19 mouse cellular contexts compared by ENCODE assay signal in the genomic region with DNA sequence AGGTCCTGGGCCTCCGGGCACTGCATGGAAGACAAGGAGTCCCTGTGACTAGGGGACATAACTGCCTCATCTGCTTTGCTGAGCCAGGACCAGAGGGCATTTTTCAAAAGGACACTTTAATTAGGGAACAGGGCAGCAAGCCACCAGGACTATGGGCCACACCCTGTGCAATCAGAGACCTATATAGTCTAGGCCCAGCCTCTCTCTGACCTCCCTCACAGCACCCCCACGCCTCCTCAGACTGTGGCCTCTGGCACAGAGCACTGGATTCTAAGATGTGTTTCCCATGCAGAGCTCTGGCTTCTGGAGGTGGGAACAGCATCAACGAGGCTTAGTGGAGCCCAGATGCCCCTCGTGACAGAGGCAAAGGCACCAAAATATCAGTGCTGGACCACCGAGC. TPM values are rescaled to one million over a fixed set of nuclear protein-coding genes. Genes with fewer than 3 reads are reported as not detected.
DNase-seq lines count a peak whose midpoint lies in the region; ATAC-seq and TF ChIP-seq lines count a peak whose summit lies in the region.
"Had no signal": no experiment of that assay in that cellular context is flagged by ENCODE, and none has a peak within 500 bp of the region (broad histone marks: within the 10 kb centered on the region; RNA-seq: fewer than 3 reads in every experiment).

No protein-coding gene starts in this region.

- H3K9ac ChIP-seq in heart, embryonic 12.5 days = 0 out of 2 replicates have a peak overlapping the region, but pooled peaks have one; percentile 11
- peak overlapping the region; percentile 29; the same call in 1 of the 2 replicates for H3K9ac ChIP-seq in intestine, embryonic 16.5 days (ENCODE audit: low read depth, low read length)
- no peak overlapping the region for H3K9ac ChIP-seq in intestine, embryonic 15.5 days
- no peak overlapping the region for H3K9ac ChIP-seq in stomach, postnatal 0 days (ENCODE audit: low read length)
- no peak overlapping the region for H3K9ac ChIP-seq in midbrain, postnatal 0 days (replicated peaks; ENCODE audit: low read length, poor library complexity, severe bottlenecking)
- H3K9ac ChIP-seq: liver, postnatal 0 days had no signal

- peaks cover 89% of the 10 kb centered on the region for H3K4me1 ChIP-seq in heart, embryonic 12.5 days (replicated peaks)
- peaks cover 55% of the 10 kb centered on the region for H3K4me1 ChIP-seq in intestine, embryonic 16.5 days (ENCODE audit: control insufficient read depth, insufficient read depth, low read length)
- peaks cover 60% of the 10 kb centered on the region for H3K4me1 ChIP-seq in intestine, embryonic 15.5 days (replicated peaks)
- peaks cover 10% of the 10 kb centered on the region; the same call in 1 of the 2 replicates for H3K4me1 ChIP-seq in embryonic fibroblast, embryonic 13.5 days (ENCODE audit: control insufficient read depth, insufficient read depth, low read length)
- H3K4me1 ChIP-seq in stomach, postnatal 0 days (replicated peaks; ENCODE audit: control insufficient read depth, insufficient read depth) = peaks cover 5% of the 10 kb centered on the region
- H3K4me1 ChIP-seq in midbrain, postnatal 0 days (ENCODE audit: insufficient read depth, low read length) = no peaks in the 10 kb centered on the region
- H3K4me1 ChIP-seq: megakaryocyte, embryonic 14.5 days had no signal

- H3K4me2 ChIP-seq in heart, embryonic 12.5 days = no peak overlapping the region
- no peak overlapping the region for H3K4me2 ChIP-seq in intestine, embryonic 16.5 days (ENCODE audit: low read depth, low read length)
- H3K4me2 ChIP-seq in intestine, embryonic 15.5 days (replicated peaks) = no peak overlapping the region
- no peak overlapping the region for H3K4me2 ChIP-seq in stomach, postnatal 0 days (replicated peaks; ENCODE audit: low read depth)
- no peak overlapping the region for H3K4me2 ChIP-seq in midbrain, postnatal 0 days (ENCODE audit: low read depth, low read length, poor library complexity, severe bottlenecking)

- TF ChIP-seq EP300 in stomach, postnatal 0 days (optimal IDR thresholded peaks at IDR 0.05) = no peak

- no peak for TF ChIP-seq POLR2A in embryonic fibroblast, embryonic 13.5 days (IDR thresholded peaks at IDR 0.05; ENCODE audit: low read depth, low read length)

- peaks cover 2% of the 10 kb centered on the region; the same call in 1 of the 2 replicates for H3K36me3 ChIP-seq in heart, embryonic 12.5 days
- H3K36me3 ChIP-seq in intestine, embryonic 16.5 days (ENCODE audit: control insufficient read depth, insufficient read depth, low read length) = no peaks in the 10 kb centered on the region
- no peaks in the 10 kb centered on the region for H3K36me3 ChIP-seq in intestine, embryonic 15.5 days
- no peaks in the 10 kb centered on the region for H3K36me3 ChIP-seq in stomach, postnatal 0 days (ENCODE audit: control insufficient read depth, insufficient read depth, low read length)
- no peaks in the 10 kb centered on the region for H3K36me3 ChIP-seq in midbrain, postnatal 0 days (ENCODE audit: insufficient read depth, low read length)

- 56% methylated on average over 5 of the region's 5 CpGs for WGBS in heart, embryonic 12.5 days
- WGBS in intestine, embryonic 16.5 days = 73% methylated on average over 5 of the region's 5 CpGs
- WGBS in intestine, embryonic 15.5 days = 67% methylated on average over 5 of the region's 5 CpGs
- WGBS in stomach, postnatal 0 days = 74% methylated on average over 5 of the region's 5 CpGs
- 87% methylated on average over 5 of the region's 5 CpGs for WGBS in midbrain, postnatal 0 days

- peak overlapping the region; percentile 93; the same call in 1 of the 2 replicates for H3K27ac ChIP-seq in heart, embryonic 12.5 days (ENCODE audit: poor library complexity, severe bottlenecking)
- peak overlapping the region; percentile 23; the same call in 1 of the 2 replicates for H3K27ac ChIP-seq in intestine, embryonic 16.5 days (ENCODE audit: low read length)
- no peak overlapping the region for H3K27ac ChIP-seq in intestine, embryonic 15.5 days
- H3K27ac ChIP-seq in embryonic fibroblast, embryonic 13.5 days (ENCODE audit: insufficient read depth, low read length) = peak overlapping the region; percentile 14
- H3K27ac ChIP-seq in stomach, postnatal 0 days (replicated peaks) = peak overlapping the region; percentile 56
- H3K27ac ChIP-seq in midbrain, postnatal 0 days (ENCODE audit: low read depth, low read length) = no peak overlapping the region

- H3K27me3 ChIP-seq in heart, embryonic 12.5 days (replicated peaks) = no peaks in the 10 kb centered on the region
- no peaks in the 10 kb centered on the region for H3K27me3 ChIP-seq in intestine, embryonic 16.5 days (replicated peaks; ENCODE audit: control insufficient read depth, insufficient read depth, low read length)
- no peaks in the 10 kb centered on the region; the same call in 1 of the 2 replicates for H3K27me3 ChIP-seq in intestine, embryonic 15.5 days (replicated peaks)
- H3K27me3 ChIP-seq in stomach, postnatal 0 days (ENCODE audit: control insufficient read depth, insufficient read depth, low read length) = no peaks in the 10 kb centered on the region
- 0 out of 2 replicates have a peak, but pooled peaks cover 4% of the 10 kb centered on the region for H3K27me3 ChIP-seq in midbrain, postnatal 0 days (ENCODE audit: insufficient read depth, low read length)

- no peak for TF ChIP-seq CTCF in embryonic fibroblast, embryonic 13.5 days (IDR thresholded peaks at IDR 0.05; ENCODE audit: borderline replicate concordance, insufficient read depth, low read length)
- TF ChIP-seq CTCF in stomach, postnatal 0 days (IDR thresholded peaks at IDR 0.05; ENCODE audit: low read depth) = no peak
- no peak for TF ChIP-seq CTCF in midbrain, postnatal 0 days (IDR thresholded peaks at IDR 0.05)

- H3K4me3 ChIP-seq in heart, embryonic 12.5 days = no peak overlapping the region
- H3K4me3 ChIP-seq in intestine, embryonic 16.5 days (ENCODE audit: low read length) = no peak overlapping the region
- no peak overlapping the region for H3K4me3 ChIP-seq in intestine, embryonic 15.5 days (replicated peaks)
- H3K4me3 ChIP-seq in embryonic fibroblast, embryonic 13.5 days (ENCODE audit: insufficient read depth, low read length) = no peak overlapping the region
- no peak overlapping the region for H3K4me3 ChIP-seq in stomach, postnatal 0 days (ENCODE audit: low read depth, low read length)
- H3K4me3 ChIP-seq in midbrain, postnatal 0 days (ENCODE audit: low read depth, low read length) = no peak overlapping the region
- H3K4me3 ChIP-seq: megakaryocyte, embryonic 14.5 days had no signal

- H3K9me3 ChIP-seq in heart, embryonic 12.5 days (replicated peaks) = no peaks in the 10 kb centered on the region
- H3K9me3 ChIP-seq in intestine, embryonic 16.5 days (ENCODE audit: control insufficient read depth, low read length) = no peaks in the 10 kb centered on the region
- H3K9me3 ChIP-seq in intestine, embryonic 15.5 days = no peaks in the 10 kb centered on the region
- no peaks in the 10 kb centered on the region for H3K9me3 ChIP-seq in stomach, postnatal 0 days (ENCODE audit: control insufficient read depth, low read length)
- H3K9me3 ChIP-seq in midbrain, postnatal 0 days (ENCODE audit: low read length) = no peaks in the 10 kb centered on the region
- H3K9me3 ChIP-seq: megakaryocyte, embryonic 14.5 days had no signal

- intact Hi-C loops in heart, postnatal 10 days (cut with DNase I) = no loop called here

- no peak for DNase-seq in heart, postnatal 10 days
- DNase-seq in stomach, postnatal 0 days (ENCODE audit: low spot score) = peak; percentile 53
- no peak for DNase-seq in midbrain, postnatal 0 days (ENCODE audit: low spot score)
- DNase-seq: adrenal gland, postnatal 25 days; cerebellum, adult 9-10 months; kidney, adult 18-20 months; kidney, postnatal 36 days; layer of hippocampus, adult 9-11 months; liver; liver, postnatal 0 days; lung, postnatal 14 days; spleen, adult 18-20 months had no signal

- no peak for ATAC-seq in heart, embryonic 12.5 days (ENCODE audit: insufficient number of reproducible peaks, low FRiP score)
- ATAC-seq in intestine, embryonic 16.5 days = peak; percentile 19; the same call in 1 of the 2 replicates
- no peak for ATAC-seq in intestine, embryonic 15.5 days
- ATAC-seq in stomach, postnatal 0 days (ENCODE audit: low FRiP score, low TSS enrichment) = peak; percentile 80
- ATAC-seq in midbrain, postnatal 0 days (ENCODE audit: low FRiP score) = no peak
- ATAC-seq: forebrain, embryonic 16.5 days; liver, postnatal 0 days; midbrain, embryonic 16.5 days had no signal

RNA-seq across cellular contexts. Expression of gene Unc5b, which starts 35.4 kb away (rescaled TPM):
- 18.4 and 18.7 TPM in 2 replicates for polyA plus RNA-seq in heart, embryonic 12.5 days (2016; fragmentation: Nextera tagmentation; extraction: Ambion mirVana)
- total RNA-seq in heart, postnatal 10 days (2021) = 10 to 100 TPM; 35.3 to 47.0 TPM
- 4.3 and 4.6 TPM in 2 replicates for polyA plus RNA-seq in intestine, embryonic 16.5 days (2015; fragmentation: Nextera tagmentation; extraction: Ambion mirVana)
- 4.6 and 5.1 TPM in 2 replicates for polyA plus RNA-seq in intestine, embryonic 15.5 days (2015; fragmentation: Nextera tagmentation; extraction: Ambion mirVana)
- polyA plus RNA-seq in embryonic fibroblast, embryonic 13.5 days (2011; ENCODE audit: insufficient read length, low read depth, missing spikeins) = 101 and 119 TPM in 2 replicates
- polyA plus RNA-seq in stomach, postnatal 0 days (2015; fragmentation: Nextera tagmentation; extraction: Ambion mirVana) = 3.8 and 4.1 TPM in 2 replicates
- 13.5 and 17.1 TPM in 2 replicates for total RNA-seq in midbrain, postnatal 0 days (2014; rRNA removed)
- polyA plus RNA-seq in midbrain, postnatal 0 days (2015; fragmentation: Nextera tagmentation; extraction: Ambion mirVana) = 1.1 and 1.3 TPM in 2 replicates

RNA-seq across cellular contexts. Expression of gene Slc29a3, which starts 43.4 kb away (rescaled TPM):
- 5.6 and 6.8 TPM in 2 replicates for polyA plus RNA-seq in heart, embryonic 12.5 days (2016; fragmentation: Nextera tagmentation; extraction: Ambion mirVana)
- 1 to 10 TPM; 6.8 to 7.7 TPM for total RNA-seq in heart, postnatal 10 days (2021)
- 7.6 and 8.2 TPM in 2 replicates for polyA plus RNA-seq in intestine, embryonic 16.5 days (2015; fragmentation: Nextera tagmentation; extraction: Ambion mirVana)
- polyA plus RNA-seq in intestine, embryonic 15.5 days (2015; fragmentation: Nextera tagmentation; extraction: Ambion mirVana) = 9.1 and 11.1 TPM in 2 replicates
- polyA plus RNA-seq in embryonic fibroblast, embryonic 13.5 days (2011; ENCODE audit: insufficient read length, low read depth, missing spikeins) = 21.3 and 23.5 TPM in 2 replicates
- polyA plus RNA-seq in stomach, postnatal 0 days (2015; fragmentation: Nextera tagmentation; extraction: Ambion mirVana) = 3.4 and 5.8 TPM in 2 replicates
- 7.3 and 7.8 TPM in 2 replicates for total RNA-seq in midbrain, postnatal 0 days (2014; rRNA removed)
- polyA plus RNA-seq in midbrain, postnatal 0 days (2015; fragmentation: Nextera tagmentation; extraction: Ambion mirVana) = 6.9 and 8.5 TPM in 2 replicates

Comparison
In these comparisons a context has a peak if more than half of its experiments do, and no peak if none do; other contexts are left out.
1. ATAC-seq: peak in intestine, embryonic 16.5 days (single experiment) and stomach, postnatal 0 days (single experiment); none in heart, embryonic 12.5 days (single experiment), intestine, embryonic 15.5 days (single experiment) and midbrain, postnatal 0 days (single experiment).
2. H3K27ac ChIP-seq: peak in heart, embryonic 12.5 days (single experiment), intestine, embryonic 16.5 days (single experiment), embryonic fibroblast, embryonic 13.5 days (single experiment) and stomach, postnatal 0 days (single experiment); none in intestine, embryonic 15.5 days (single experiment) and midbrain, postnatal 0 days (single experiment).
3. H3K9ac ChIP-seq: peak in heart, embryonic 12.5 days (single experiment) and intestine, embryonic 16.5 days (single experiment); none in intestine, embryonic 15.5 days (single experiment), stomach, postnatal 0 days (single experiment) and midbrain, postnatal 0 days (single experiment).